Mouse (Mus musculus) brain, embryonic 14.5 days (tissue): ENCODE measurements around the gene Ephb4.

ENCODE experiments used
- CTCF ChIP-seq: fragments of 200-500 bp; IDR thresholded peaks from 2 replicates; pipeline ENCODE4 v1.5.1; 2012; ENCODE audit warnings: inconsistent platforms, mild to moderate bottlenecking, moderate library complexity, borderline replicate concordance; ENCODE audit not compliant: insufficient read depth, insufficient read length; ENCODE audit errors: extremely low read depth
- POLR2A ChIP-seq: fragments of 200-500 bp; IDR thresholded peaks from 2 replicates; pipeline ENCODE4 v1.6.1; 2012; ENCODE audit warnings: mild to moderate bottlenecking, inconsistent platforms, borderline replicate concordance; ENCODE audit not compliant: poor library complexity, insufficient read depth, insufficient read length, severe bottlenecking; ENCODE audit errors: extremely low read depth

GRCm38 (mm10) chr5:137375627-137376026 lies 25.7 kb downstream of the Ephb4 start:
- TF ChIP-seq CTCF (no peak), POLR2A (no peak)
